Mouse (Mus musculus) urinary bladder, postnatal 14 days (tissue): Measurements from ENCODE around the gene Rab3c.

Source experiments
- DNase-seq: peaks from one replicate; pipeline ENCODE4 v3.0.0; 2021; ENCODE audit warnings: low spot score

Gene Rab3c

DNA sequence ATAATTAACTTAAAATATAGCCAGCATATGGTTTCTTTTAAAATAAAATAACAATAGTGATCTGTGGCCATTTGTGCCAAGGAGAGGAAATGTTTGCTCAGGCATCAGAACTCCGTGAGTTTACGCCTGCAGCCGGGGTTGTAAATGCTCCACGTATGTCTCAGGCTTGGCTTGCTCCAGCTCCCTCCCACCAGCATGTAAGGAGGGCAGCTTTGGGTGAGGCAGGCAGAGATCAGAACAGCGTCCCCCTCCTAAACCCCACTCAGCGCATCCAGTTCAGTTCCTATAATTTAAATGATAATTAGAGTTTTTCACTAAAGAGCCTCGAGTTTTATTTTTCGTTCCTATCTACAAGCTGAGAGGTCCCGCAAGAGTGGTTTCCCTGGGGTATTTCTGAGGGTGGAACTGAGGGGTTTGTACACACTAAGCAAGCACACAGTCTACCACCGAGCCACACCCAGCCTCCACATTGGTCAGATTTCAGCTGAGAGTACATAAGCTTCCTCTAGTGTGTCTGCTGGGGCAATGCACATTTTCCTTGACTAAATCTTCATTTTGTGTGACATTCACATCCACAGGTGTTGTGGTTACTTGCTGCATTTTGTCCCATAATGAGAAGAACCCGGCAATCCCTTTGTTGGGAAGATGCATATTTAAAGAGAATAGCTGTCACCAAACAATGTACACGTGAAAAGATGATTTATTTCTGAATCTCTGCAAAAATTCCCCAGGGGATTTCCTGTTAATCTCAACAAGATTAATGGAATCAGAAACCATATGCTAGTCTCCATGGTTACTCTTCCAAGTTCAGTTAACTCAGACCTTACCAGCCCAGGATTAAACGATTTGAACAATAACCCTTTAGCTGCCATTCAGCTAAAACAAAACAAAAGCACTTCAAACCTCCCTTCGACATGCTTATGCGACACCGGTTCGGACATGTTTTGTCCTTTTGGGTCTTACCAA, 186.8 kb downstream of the Rab3c start:
- no peak for DNase-seq

DNA sequence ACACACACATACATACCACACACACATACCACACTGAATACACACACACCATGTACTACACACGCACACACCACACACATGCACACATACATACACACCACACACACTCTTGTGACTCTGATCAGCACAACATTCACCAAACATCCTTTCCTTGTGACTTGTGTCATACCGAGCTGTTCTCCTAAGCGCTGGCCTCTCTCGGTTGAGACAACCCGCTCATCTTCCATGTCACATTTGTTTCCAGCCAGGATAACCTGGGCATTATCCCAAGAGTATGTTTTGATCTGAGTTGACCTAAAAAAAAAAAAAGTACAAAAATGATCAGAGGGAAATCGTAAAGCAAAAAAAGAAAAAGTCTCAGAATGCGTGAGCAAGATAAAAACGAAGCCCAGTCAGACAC, 196.8 kb downstream of the Rab3c start:
- DNase-seq = no peak

GRCm38 (mm10) chr13:110081174-110081573, 199.6 kb downstream of the Rab3c start:
- no peak for DNase-seq

DNA sequence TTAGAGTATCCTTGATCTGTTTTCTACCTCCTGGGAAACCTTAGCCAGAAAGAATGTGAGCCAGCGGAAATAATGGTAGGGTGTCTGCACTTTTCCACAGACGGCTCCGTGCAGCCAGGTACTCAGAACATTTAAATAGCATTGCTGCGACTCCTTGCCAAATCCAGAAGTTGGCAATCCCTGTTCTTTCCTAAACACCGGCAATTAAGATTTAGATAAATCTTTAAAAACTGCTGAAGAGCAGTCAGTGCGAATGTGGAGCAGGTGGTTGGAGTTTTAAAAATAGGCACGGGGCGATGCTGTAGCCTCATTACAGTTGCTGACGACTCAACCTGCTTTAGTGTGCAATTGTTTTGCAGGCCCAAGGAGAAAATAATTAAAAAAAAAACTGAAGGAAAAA, 205.2 kb downstream of the Rab3c start:
- DNase-seq = no peak

DNA sequence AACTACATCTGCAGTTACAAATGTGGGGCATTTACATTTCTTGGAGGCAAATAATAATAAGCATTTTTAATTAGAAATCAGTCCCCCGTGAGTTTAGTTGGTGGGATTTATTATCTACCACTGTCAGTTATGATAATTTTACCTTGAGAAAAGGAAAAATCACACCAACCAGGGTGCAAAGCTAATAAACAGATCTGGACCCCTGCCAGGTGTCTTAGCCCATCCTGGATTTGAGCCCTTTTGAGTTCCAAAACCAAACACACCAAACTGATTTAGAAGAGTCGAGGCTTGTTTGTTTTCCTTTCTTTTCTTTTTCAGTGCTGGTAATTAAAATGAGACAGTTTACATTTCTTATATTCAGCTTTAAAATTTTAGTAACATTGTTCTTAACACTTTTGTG, 206.6 kb downstream of the Rab3c start:
- no peak for DNase-seq

DNA sequence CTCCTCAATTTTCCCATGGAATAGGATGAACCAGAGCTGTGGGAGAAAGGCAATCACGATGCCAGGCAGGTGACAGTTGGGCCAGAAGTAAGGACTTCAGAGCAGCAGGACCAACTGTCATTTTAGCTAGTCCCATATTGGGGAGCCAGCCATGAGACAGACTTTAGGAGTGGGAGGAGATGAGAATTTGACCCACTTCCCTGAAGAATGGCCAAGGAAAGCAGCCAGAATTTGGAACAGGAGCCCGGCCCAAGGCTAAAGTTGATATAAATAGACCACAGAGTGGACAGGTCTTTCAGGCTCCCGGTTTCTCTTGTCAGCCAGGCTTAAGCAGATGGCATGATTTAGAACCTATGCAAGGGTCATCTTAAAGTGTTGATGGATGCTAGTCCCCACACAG, 213.6 kb downstream of the Rab3c start:
- no peak for DNase-seq

DNA sequence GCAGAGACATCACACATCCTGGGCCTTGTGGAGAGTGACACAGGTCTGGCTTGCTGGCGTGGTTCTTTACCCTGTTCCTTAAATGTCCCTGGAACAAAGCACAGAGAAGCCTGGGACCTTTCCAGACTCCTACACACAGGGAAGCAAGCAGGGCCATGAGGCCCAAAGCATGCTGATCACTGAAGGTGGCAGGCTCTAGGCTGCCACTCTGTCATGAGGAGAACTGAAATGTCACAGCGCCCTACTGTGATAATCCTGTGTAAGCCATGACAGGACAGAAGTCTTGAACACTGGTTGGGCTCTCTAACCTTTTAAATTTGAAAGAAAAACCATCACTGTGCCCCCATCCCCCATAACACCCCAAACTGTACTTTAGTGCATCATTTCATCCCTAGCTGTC, 214.1 kb downstream of the Rab3c start:
- no peak for DNase-seq

DNA sequence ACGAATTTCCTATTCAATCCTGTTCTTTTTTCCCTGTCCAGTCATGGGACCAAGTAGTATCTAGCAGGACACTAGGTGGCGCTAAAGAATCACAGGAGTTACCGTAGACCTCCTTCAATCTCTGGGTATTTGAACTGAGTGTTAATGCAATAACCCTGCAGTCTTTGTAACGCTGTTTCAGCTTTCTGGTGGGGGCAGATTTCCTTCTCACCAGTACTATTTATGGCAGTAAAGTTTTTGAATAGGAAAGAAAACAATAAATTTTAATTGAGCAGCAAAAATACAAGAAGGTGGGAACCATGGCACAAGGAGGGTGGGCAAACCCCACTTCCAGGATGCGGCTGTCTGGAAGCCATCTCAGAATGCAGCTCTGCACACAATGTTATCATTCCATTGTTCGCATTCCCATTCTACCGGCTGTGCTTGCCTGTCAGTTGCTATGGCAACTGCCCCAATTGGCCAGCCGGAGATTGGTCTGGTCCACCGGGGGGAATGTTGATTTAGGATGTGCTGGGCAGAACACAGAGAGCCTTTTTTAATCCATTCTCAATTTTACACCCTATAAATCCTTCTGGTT, 217.9 kb downstream of the Rab3c start:
- peak; percentile 69 for DNase-seq

- DNase-seq = peak; percentile 3
These were observed 218.5 kb downstream of the Rab3c start for GRCm38 (mm10) chr13:110062288-110062687.

GRCm38 (mm10) chr13:110054538-110054937, 226.3 kb downstream of the Rab3c start:
- DNase-seq = no peak

DNA sequence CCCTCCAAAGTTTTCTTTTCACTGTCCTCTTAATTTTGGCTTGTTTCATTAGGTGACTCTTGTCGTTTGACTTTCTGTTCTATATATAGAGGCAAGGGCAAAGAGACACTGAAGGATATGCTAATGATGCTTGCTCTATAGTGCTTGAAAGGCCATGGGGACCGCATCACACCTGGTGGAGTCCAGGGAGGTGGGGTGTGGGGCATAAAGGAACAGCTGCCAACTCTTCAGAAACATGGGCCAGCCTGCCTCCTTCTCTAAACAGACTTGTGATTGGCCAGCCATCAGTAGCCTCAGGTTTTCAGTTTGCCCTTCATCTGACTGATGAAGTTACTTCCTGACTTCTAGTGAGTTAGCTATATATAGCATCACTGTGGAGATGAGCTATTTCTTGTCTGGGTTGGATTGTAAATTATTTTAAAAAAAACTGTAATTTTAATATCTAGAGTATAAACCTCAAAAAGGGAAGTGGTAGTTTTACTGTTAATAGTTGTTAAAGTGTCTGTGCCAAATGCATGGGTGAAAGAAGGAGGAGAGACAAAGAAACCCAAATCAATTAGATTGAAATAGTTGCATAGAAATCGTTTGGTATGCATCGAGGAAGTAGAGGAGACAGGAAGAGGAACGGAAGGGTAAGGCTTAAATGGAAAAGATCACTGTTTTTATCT, 231.9 kb downstream of the Rab3c start:
- no peak for DNase-seq

DNA sequence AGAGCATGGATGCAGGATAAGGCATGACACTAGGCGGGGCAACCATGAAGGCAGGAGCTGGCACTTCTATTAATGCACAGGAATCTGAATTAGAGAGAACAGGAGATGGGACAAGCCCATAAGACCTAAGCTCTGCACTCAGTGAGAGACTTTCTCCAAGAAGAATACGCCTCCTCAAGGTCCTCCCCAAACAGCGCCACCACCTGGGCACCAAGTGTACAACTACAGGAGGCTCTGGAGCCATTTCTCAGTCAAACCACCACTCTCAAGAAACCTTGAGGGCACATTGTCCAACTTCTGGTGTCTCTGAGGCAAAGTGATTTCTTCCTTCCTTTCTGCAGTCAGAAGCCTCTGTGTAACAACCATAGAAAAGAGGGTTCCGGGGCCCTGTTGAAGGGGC, 236.4 kb downstream of the Rab3c start:
- no peak for DNase-seq

- DNase-seq = peak; percentile 23
These were observed 240.9 kb downstream of the Rab3c start for GRCm38 (mm10) chr13:110039779-110040498.

DNA sequence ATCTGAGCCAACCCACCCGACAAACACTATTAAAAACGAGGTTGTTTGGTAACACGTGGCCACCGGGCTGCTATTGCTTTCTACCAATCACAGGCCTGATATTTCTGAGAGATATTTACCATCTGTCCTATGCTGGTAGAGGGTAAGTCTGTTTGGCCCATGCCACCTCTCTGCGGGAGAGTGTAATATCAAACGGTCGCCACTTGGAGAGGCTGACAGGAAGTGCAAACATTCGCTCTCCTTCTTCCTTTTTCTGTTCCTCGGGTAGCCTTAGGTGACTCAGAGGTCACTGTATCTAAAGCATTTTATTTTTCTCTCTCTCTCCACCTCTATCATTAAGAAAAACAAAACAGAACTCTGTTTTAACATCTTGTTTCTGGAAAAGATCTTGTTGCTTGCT, 241.6 kb downstream of the Rab3c start:
- no peak for DNase-seq

DNA sequence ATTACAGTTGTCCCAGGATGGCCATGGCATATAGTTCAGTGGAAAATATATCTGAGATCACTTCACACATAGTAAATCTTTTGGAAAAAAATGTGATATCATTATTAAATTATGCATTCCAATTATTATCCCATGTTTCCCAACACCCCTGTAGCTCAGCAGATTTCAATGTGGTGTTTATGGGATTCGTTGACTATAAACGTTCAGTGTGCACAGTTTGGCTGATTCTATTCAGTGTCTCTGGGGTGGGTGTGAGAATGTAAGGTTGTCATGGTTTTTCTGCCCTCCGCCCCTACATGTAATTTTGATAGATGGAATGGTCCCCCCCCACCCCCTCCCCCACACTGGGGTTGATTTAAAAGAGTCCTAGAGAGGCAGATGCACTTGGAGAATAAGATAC, 242.3 kb downstream of the Rab3c start:
- no peak for DNase-seq

DNA sequence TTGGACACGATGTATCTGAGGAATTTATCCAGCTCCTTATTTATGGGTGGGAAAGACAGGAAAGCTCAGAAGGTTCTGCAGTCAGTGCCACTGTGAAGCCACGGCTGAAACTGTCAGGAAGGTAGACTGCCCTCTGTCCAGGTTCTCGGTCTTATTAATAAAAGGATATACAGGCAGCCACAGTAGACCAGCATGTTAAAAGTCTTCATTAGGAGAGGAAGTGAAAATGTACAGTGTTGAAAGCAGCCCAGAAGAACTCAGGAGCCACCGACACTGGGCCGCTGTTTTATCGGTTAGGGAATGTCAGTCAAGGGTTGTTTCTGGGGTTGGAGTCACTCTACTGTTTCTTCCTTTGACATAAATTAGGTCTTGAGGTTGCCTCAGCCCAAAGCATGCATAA, 245.9 kb downstream of the Rab3c start:
- DNase-seq = no peak

- DNase-seq = no peak
These were observed 246.8 kb downstream of the Rab3c start for GRCm38 (mm10) chr13:110034041-110034440.

GRCm38 (mm10) chr13:110031886-110032285, 248.9 kb downstream of the Rab3c start:
- no peak for DNase-seq

DNA sequence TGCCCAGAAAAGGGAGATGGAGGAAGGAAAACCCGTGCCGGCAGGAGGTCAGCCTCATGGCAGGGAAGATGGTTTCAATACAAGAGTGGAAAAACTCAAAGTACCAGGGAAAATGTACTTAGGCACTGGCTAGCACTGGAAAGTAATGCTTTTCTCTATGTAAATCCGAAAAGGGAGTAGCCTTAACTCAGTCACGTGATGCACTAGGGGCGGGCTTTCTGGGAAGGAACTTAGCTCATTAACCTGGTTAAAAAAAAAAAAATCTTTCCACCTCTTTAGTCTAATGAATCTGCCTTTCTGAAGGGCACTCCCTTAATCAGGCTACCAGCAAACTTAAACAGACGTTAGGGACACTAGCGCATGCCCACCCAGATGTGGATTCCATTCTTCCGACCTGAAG, 249.7 kb downstream of the Rab3c start:
- DNase-seq = no peak

DNA sequence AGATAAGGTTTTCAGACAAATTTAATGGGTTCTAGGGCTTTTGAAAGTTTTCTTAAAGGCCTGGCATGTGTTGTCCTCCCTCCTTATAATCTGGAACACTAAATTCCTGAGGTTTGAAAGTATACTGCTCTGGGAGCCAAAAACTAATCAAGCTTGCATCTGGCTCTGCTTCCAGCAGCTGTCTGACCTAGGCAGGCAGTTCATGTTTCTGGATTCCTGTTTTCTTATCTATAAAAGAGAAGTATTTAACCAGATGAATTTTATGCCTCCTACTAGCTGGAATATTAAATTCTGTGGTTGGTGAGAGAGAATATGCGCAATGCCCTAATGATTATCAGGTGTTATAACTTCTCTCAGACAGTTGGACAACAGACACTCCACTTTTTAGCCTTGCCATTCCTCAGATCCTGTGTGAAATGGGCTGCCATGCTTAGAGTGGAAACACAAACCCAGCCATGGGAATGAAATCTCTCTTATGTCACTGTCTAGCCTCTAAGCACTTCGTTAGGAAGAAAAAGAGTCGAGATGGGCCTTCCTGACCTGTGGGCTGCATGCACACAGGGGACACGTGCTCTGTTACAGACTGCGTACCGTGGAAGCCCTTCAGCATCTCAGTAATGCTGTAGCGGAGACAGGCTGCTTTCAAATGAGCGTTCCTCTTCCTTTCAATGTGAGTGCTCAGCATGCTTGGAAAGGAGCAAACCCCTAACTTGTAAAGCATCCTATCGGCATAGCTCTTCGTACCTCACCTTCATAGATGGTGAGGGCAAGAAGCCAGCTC, 256.2 kb downstream of the Rab3c start:
- no peak for DNase-seq

- no peak for DNase-seq
These were observed 257.8 kb downstream of the Rab3c start for GRCm38 (mm10) chr13:110023031-110023430.

GRCm38 (mm10) chr13:110019774-110020173, 261.0 kb downstream of the Rab3c start:
- DNase-seq = no peak
